Mouse (Mus musculus) heart, postnatal 0 days (tissue): ENCODE measurements around the gene Tnr. TPM values are rescaled to one million over a fixed set of nuclear protein-coding genes. Genes with fewer than 3 reads are reported as not detected.

Source experiments
- ATAC-seq: fragments of 200-750 bp; cut with Nextera tagmentation; 2 replicates; pipeline ENCODE4 v1.8.0; 2017; ENCODE audit warnings: low read depth, moderate number of reproducible peaks, moderate library complexity; ENCODE audit not compliant: insufficient read depth
- DNase-seq: peaks from one replicate; pipeline ENCODE4 v3.0.0-alpha.2; 2016; ENCODE audit warnings: low spot score
- H3K27ac ChIP-seq: fragments of 300-500 bp; sonication (generic); 2 replicates; pipeline ENCODE4 v1.5.1; 2014; ENCODE audit warnings: low read depth, mild to moderate bottlenecking
- H3K27me3 ChIP-seq: fragments of 300-500 bp; sonication (generic); 2 replicates; pipeline ENCODE4 v1.6.1; 2014; ENCODE audit warnings: low read length, mixed read lengths; ENCODE audit not compliant: control insufficient read depth, insufficient read depth
- H3K36me3 ChIP-seq: fragments of 300-500 bp; sonication (generic); replicated peaks from 2 replicates; pipeline ENCODE4 v1.6.1; 2014; ENCODE audit warnings: low read length, mixed read lengths; ENCODE audit not compliant: control insufficient read depth, insufficient read depth
- H3K4me1 ChIP-seq: fragments of 300-500 bp; sonication (generic); 2 replicates; pipeline ENCODE4 v1.6.1; 2014; ENCODE audit warnings: antibody characterized with exemption; ENCODE audit not compliant: control insufficient read depth, insufficient read depth
- H3K4me2 ChIP-seq: fragments of 300-500 bp; sonication (generic); 2 replicates; pipeline ENCODE4 v1.6.1; 2014; ENCODE audit warnings: low read depth, mild to moderate bottlenecking, low read length, moderate library complexity
- H3K4me3 ChIP-seq: fragments of 300-500 bp; sonication (generic); 2 replicates; pipeline ENCODE4 v1.5.1; 2014; ENCODE audit warnings: low read depth, low read length
- H3K9ac ChIP-seq: fragments of 300-500 bp; sonication (generic); replicated peaks from 2 replicates; pipeline ENCODE4 v1.6.1; 2014; ENCODE audit warnings: low read depth, low read length, mixed read lengths
- H3K9me3 ChIP-seq: fragments of 300-500 bp; sonication (generic); replicated peaks from 2 replicates; pipeline ENCODE4 v1.6.1; 2016; ENCODE audit warnings: low read length; ENCODE audit not compliant: control insufficient read depth
- CTCF ChIP-seq: IDR thresholded peaks from 2 replicates; pipeline ENCODE4 v1.5.1; 2016; ENCODE audit warnings: antibody characterized with exemption, control low read depth, low read depth
- EP300 ChIP-seq: IDR thresholded peaks from 2 replicates; pipeline ENCODE4 v1.6.1; 2016; ENCODE audit warnings: antibody characterized with exemption, low read depth
- WGBS: fragments of 180-500 bp; shearing (Covaris S2); extraction: QIAGEN DNeasy Blood & Tissue Kit; methylation state at CpG from one replicate; pipeline ENCODE4 v1.1.7; 2014; 5-methylcytosine and 5-hydroxymethylcytosine counted together
- polyA plus RNA-seq: library from polyadenylated mRNA; unstranded; fragments of >200 nt; fragmentation: Nextera tagmentation; extraction: Ambion mirVana; gene quantifications from 2 replicates; pipeline ENCODE4 v1.2.1, GENCODE M21; 2015
- total RNA-seq: library from RNA; depleted of rRNA; stranded (reverse); fragments of >200 nt; gene quantifications from 2 replicates; pipeline ENCODE4 v1.2.3, GENCODE M21; 2014; ENCODE audit warnings: low replicate concordance

Gene Tnr
- total and polyA plus RNA-seq, 2 experiments from 2014 or later: 0.04 to 0.08 TPM

GRCm38 (mm10) chr1:159551036-159551435 lies 27.5 kb downstream of the Tnr start:
- DNase-seq (no peak), ATAC-seq (no peak)
- Histone ChIP-seq H3K4me1 (no peaks in the 10 kb centered on the region), H3K9ac (no peak overlapping the region), H3K27me3 (0 out of 2 replicates have a peak, but pooled peaks cover 4% of the 10 kb centered on the region), H3K27ac (no peak overlapping the region), H3K4me3 (no peak overlapping the region), H3K4me2 (no peak overlapping the region), H3K36me3 (no peaks in the 10 kb centered on the region), H3K9me3 (no peaks in the 10 kb centered on the region)
- no peak for TF ChIP-seq CTCF
- 66% methylated on average over 10 of the region's 10 CpGs for WGBS

- no peak overlapping the region for H3K4me3 ChIP-seq
- H3K27ac ChIP-seq: no peak overlapping the region
- no peak for ATAC-seq
- H3K9me3 ChIP-seq: no peaks in the 10 kb centered on the region
- no peak overlapping the region for H3K9ac ChIP-seq
- TF ChIP-seq EP300: no peak
- no peak for TF ChIP-seq CTCF
- no peak overlapping the region for H3K4me2 ChIP-seq
- H3K36me3 ChIP-seq: no peaks in the 10 kb centered on the region
- H3K27me3 ChIP-seq: 0 out of 2 replicates have a peak, but pooled peaks cover 4% of the 10 kb centered on the region
- WGBS: 58% methylated on average over 17 of the region's 17 CpGs
- DNase-seq: no peak
- no peaks in the 10 kb centered on the region for H3K4me1 ChIP-seq
Observed at GRCm38 (mm10) chr1:159551591-159552442, 28.2 kb downstream of the Tnr start.

GRCm38 (mm10) chr1:159561616-159562015 lies 38.0 kb downstream of the Tnr start:
- no peak overlapping the region for H3K4me3 ChIP-seq
- H3K4me2 ChIP-seq: no peak overlapping the region
- no peaks in the 10 kb centered on the region for H3K9me3 ChIP-seq
- DNase-seq (no peak), ATAC-seq (no peak)
- 69% methylated on average over 3 of the region's 3 CpGs for WGBS
- no peaks in the 10 kb centered on the region for H3K4me1 ChIP-seq
- H3K27me3 ChIP-seq: no peaks in the 10 kb centered on the region
- H3K27ac ChIP-seq: no peak overlapping the region
- TF ChIP-seq CTCF (no peak), EP300 (no peak)
- no peak overlapping the region for H3K9ac ChIP-seq
- H3K36me3 ChIP-seq: no peaks in the 10 kb centered on the region

- no peaks in the 10 kb centered on the region for H3K36me3 ChIP-seq
- H3K4me3 ChIP-seq: no peak overlapping the region
- H3K9ac ChIP-seq: no peak overlapping the region
- DNase-seq (no peak), ATAC-seq (no peak)
- H3K27me3 ChIP-seq: no peaks in the 10 kb centered on the region
- 94% methylated on average over 1 of the region's 1 CpGs for WGBS
- no peaks in the 10 kb centered on the region for H3K4me1 ChIP-seq
- TF ChIP-seq EP300 (no peak), CTCF (no peak)
- H3K9me3 ChIP-seq: no peaks in the 10 kb centered on the region
- H3K27ac ChIP-seq: no peak overlapping the region
- no peak overlapping the region for H3K4me2 ChIP-seq
Observed at GRCm38 (mm10) chr1:159565129-159565528, 41.6 kb downstream of the Tnr start.

GRCm38 (mm10) chr1:159566046-159566445 lies 42.5 kb downstream of the Tnr start:
- H3K27ac ChIP-seq: no peak overlapping the region
- TF ChIP-seq EP300: no peak
- TF ChIP-seq CTCF: no peak
- no peaks in the 10 kb centered on the region for H3K27me3 ChIP-seq
- ATAC-seq: no peak
- H3K36me3 ChIP-seq: no peaks in the 10 kb centered on the region
- no peak overlapping the region for H3K4me3 ChIP-seq
- H3K9me3 ChIP-seq: no peaks in the 10 kb centered on the region
- H3K4me1 ChIP-seq: no peaks in the 10 kb centered on the region
- WGBS: 73% methylated on average over 6 of the region's 6 CpGs
- H3K9ac ChIP-seq: no peak overlapping the region
- no peak overlapping the region for H3K4me2 ChIP-seq
- DNase-seq: no peak

GRCm38 (mm10) chr1:159567171-159567570 lies 43.6 kb downstream of the Tnr start:
- TF ChIP-seq CTCF (no peak), EP300 (no peak)
- Histone ChIP-seq H3K9ac (no peak overlapping the region), H3K4me3 (no peak overlapping the region), H3K27me3 (no peaks in the 10 kb centered on the region), H3K4me2 (no peak overlapping the region), H3K36me3 (no peaks in the 10 kb centered on the region), H3K27ac (no peak overlapping the region), H3K9me3 (no peaks in the 10 kb centered on the region), H3K4me1 (no peaks in the 10 kb centered on the region)
- no peak for ATAC-seq
- 84% methylated on average over 7 of the region's 7 CpGs for WGBS
- DNase-seq: no peak
